In the genomic region with DNA sequence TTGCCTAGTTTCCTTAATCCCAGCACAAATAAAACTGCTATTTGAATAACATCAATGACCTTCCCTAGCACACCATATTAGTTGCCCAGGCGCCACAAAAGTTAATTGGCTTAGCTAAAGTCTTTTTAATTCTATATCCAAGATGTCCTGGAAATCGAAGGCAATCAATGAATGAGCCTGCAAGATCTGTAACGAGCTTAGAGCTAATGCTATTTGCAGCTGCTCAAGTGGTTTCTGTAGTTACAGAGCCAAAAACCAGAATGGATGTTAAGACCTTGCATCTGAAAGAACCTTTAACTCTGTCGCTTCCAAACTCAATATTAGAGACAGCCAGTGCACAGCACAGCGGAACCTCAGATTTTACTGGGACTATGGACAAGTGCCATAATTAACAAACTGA, we compare ENCODE assay signal across 22 mouse cellular contexts.
DNase-seq lines count a peak whose midpoint lies in the region; ATAC-seq and TF ChIP-seq lines count a peak whose summit lies in the region.
"Had no signal": no experiment of that assay in that cellular context is flagged by ENCODE, and none has a peak within 500 bp of the region (broad histone marks: within the 10 kb centered on the region; RNA-seq: fewer than 3 reads in every experiment).

No protein-coding gene starts in this region.

- no peak for TF ChIP-seq POLR2A in brain, embryonic 14.5 days (IDR thresholded peaks at IDR 0.05; ENCODE audit: borderline replicate concordance, extremely low read depth, insufficient read depth, insufficient read length, poor library complexity, severe bottlenecking)

- ATAC-seq in midbrain, embryonic 11.5 days (ENCODE audit: low FRiP score) = no peak
- no peak for ATAC-seq in midbrain, embryonic 15.5 days (replicated peaks)
- ATAC-seq: forebrain, embryonic 14.5 days; forebrain, embryonic 16.5 days had no signal

- no peaks in the 10 kb centered on the region for H3K4me1 ChIP-seq in midbrain, embryonic 11.5 days (ENCODE audit: control insufficient read depth, insufficient read depth, low read length)
- H3K4me1 ChIP-seq in midbrain, embryonic 15.5 days = 0 out of 2 replicates have a peak, but pooled peaks cover 3% of the 10 kb centered on the region
- H3K4me1 ChIP-seq: embryonic facial prominence, embryonic 13.5 days; embryonic facial prominence, embryonic 15.5 days; forebrain, embryonic 12.5 days had no signal

- DNase-seq in midbrain, embryonic 11.5 days (ENCODE audit: low spot score, missing footprints) = peak; percentile 77
- peak; percentile 56 for DNase-seq in brain, embryonic 14.5 days (ENCODE audit: low read depth)
- DNase-seq in retina, postnatal 7 days (ENCODE audit: low read depth, low spot score) = peak; percentile 29
- DNase-seq in lung, postnatal 10 days = no peak
- DNase-seq: adrenal gland, adult 2 months; adrenal gland, postnatal 10 days; adrenal gland, postnatal 25 days; cerebellum, adult 11 months; cerebellum, adult 18-20 months; cerebellum, adult 8-10 months; cerebellum, adult 9-11 months; cerebellum, postnatal 14 days; cerebellum, postnatal 36 days; embryo, embryonic 11 days had no signal

- no peaks in the 10 kb centered on the region for H3K9me3 ChIP-seq in midbrain, embryonic 11.5 days (ENCODE audit: control insufficient read depth, low read length)
- H3K9me3 ChIP-seq in midbrain, embryonic 15.5 days = no peaks in the 10 kb centered on the region
- H3K9me3 ChIP-seq: embryonic facial prominence, embryonic 13.5 days; embryonic facial prominence, embryonic 15.5 days; forebrain, embryonic 10.5 days; forebrain, embryonic 12.5 days had no signal

- no peaks in the 10 kb centered on the region for H3K27me3 ChIP-seq in midbrain, embryonic 11.5 days (ENCODE audit: control insufficient read depth, insufficient read depth, low read length)
- no peaks in the 10 kb centered on the region for H3K27me3 ChIP-seq in midbrain, embryonic 15.5 days (replicated peaks)
- H3K27me3 ChIP-seq: embryonic facial prominence, embryonic 13.5 days; embryonic facial prominence, embryonic 15.5 days; forebrain, embryonic 12.5 days had no signal

- WGBS in midbrain, embryonic 11.5 days = 48% methylated on average over 5 of the region's 5 CpGs
- WGBS in midbrain, embryonic 15.5 days = 35% methylated on average over 5 of the region's 5 CpGs

- no peaks in the 10 kb centered on the region for H3K36me3 ChIP-seq in midbrain, embryonic 11.5 days (ENCODE audit: control insufficient read depth, insufficient read depth, low read length)
- H3K36me3 ChIP-seq in midbrain, embryonic 15.5 days (replicated peaks) = no peaks in the 10 kb centered on the region
- H3K36me3 ChIP-seq: embryonic facial prominence, embryonic 13.5 days; embryonic facial prominence, embryonic 15.5 days; forebrain, embryonic 10.5 days; forebrain, embryonic 12.5 days had no signal

- H3K27ac ChIP-seq in midbrain, embryonic 11.5 days (ENCODE audit: low read depth, low read length) = no peak overlapping the region
- no peak overlapping the region for H3K27ac ChIP-seq in midbrain, embryonic 15.5 days
- H3K27ac ChIP-seq: embryonic facial prominence, embryonic 13.5 days; embryonic facial prominence, embryonic 15.5 days; forebrain, embryonic 10.5 days; forebrain, embryonic 12.5 days had no signal

- no peak overlapping the region for H3K9ac ChIP-seq in midbrain, embryonic 11.5 days (ENCODE audit: low read length)
- no peak overlapping the region for H3K9ac ChIP-seq in midbrain, embryonic 15.5 days
- H3K9ac ChIP-seq: embryonic facial prominence, embryonic 13.5 days; embryonic facial prominence, embryonic 15.5 days; forebrain, embryonic 12.5 days had no signal

- H3K4me2 ChIP-seq in midbrain, embryonic 11.5 days = no peak overlapping the region
- no peak overlapping the region for H3K4me2 ChIP-seq in midbrain, embryonic 15.5 days
- H3K4me2 ChIP-seq: embryonic facial prominence, embryonic 13.5 days; embryonic facial prominence, embryonic 15.5 days; forebrain, embryonic 12.5 days had no signal

- no peak for TF ChIP-seq CTCF in brain, embryonic 14.5 days (IDR thresholded peaks at IDR 0.05; ENCODE audit: borderline replicate concordance, extremely low read depth, insufficient read depth, insufficient read length)

- no peak overlapping the region for H3K4me3 ChIP-seq in midbrain, embryonic 11.5 days (ENCODE audit: low read depth, low read length)
- no peak overlapping the region for H3K4me3 ChIP-seq in midbrain, embryonic 15.5 days
- H3K4me3 ChIP-seq: embryonic facial prominence, embryonic 13.5 days; embryonic facial prominence, embryonic 15.5 days; erythroblast, embryonic 14.5 days; forebrain, embryonic 10.5 days; forebrain, embryonic 12.5 days had no signal
